Comparison of ENCODE assay signal across 20 mouse cellular contexts in genomic region chr17:14531796-14532195, GRCm38 (mm10).
DNase-seq lines count a peak whose midpoint lies in the region; ATAC-seq lines count a peak whose summit lies in the region.
"Had no signal": no experiment of that assay in that cellular context is flagged by ENCODE, and none has a peak within 500 bp of the region (broad histone marks: within the 10 kb centered on the region; RNA-seq: fewer than 3 reads in every experiment).

No protein-coding gene starts in this region.

- 0 out of 2 replicates have a peak, but pooled peaks have one; percentile 11 for ATAC-seq in forebrain, embryonic 15.5 days (replicated peaks)
- no peak for ATAC-seq in forebrain, embryonic 11.5 days (replicated peaks; ENCODE audit: low FRiP score)
- ATAC-seq in heart, embryonic 16.5 days (replicated peaks; ENCODE audit: extremely low read depth, insufficient read depth, low FRiP score), result no peak
- ATAC-seq in embryonic facial prominence, embryonic 15.5 days (ENCODE audit: insufficient number of reproducible peaks, low FRiP score, low TSS enrichment, low read depth), result no peak
- no peak for ATAC-seq in stomach, embryonic 14.5 days (ENCODE audit: insufficient number of reproducible peaks, insufficient read depth, low FRiP score, low read depth)

- no peak overlapping the region for H3K27ac ChIP-seq in forebrain, embryonic 15.5 days (replicated peaks)
- no peak overlapping the region for H3K27ac ChIP-seq in forebrain, embryonic 11.5 days (ENCODE audit: low read depth, low read length)
- H3K27ac ChIP-seq in heart, embryonic 16.5 days (ENCODE audit: low read length), result peak overlapping the region; percentile 48; the same call in 1 of the 2 replicates
- peak overlapping the region; percentile 63; the same call in 1 of the 2 replicates for H3K27ac ChIP-seq in embryonic facial prominence, embryonic 15.5 days (replicated peaks)
- H3K27ac ChIP-seq in stomach, embryonic 14.5 days (ENCODE audit: low read length), result peak overlapping the region; percentile 30; the same call in 1 of the 2 replicates
- H3K27ac ChIP-seq: forebrain, embryonic 12.5 days; hindbrain, embryonic 10.5 days; hindbrain, embryonic 14.5 days had no signal

- no peak overlapping the region for H3K9ac ChIP-seq in forebrain, embryonic 15.5 days (replicated peaks)
- no peak overlapping the region for H3K9ac ChIP-seq in forebrain, embryonic 11.5 days (ENCODE audit: low read length)
- no peak overlapping the region for H3K9ac ChIP-seq in heart, embryonic 16.5 days (ENCODE audit: low read length)
- H3K9ac ChIP-seq in embryonic facial prominence, embryonic 15.5 days, result no peak overlapping the region
- H3K9ac ChIP-seq in stomach, embryonic 14.5 days (replicated peaks; ENCODE audit: low read depth, low read length), result no peak overlapping the region
- H3K9ac ChIP-seq: forebrain, embryonic 12.5 days; forebrain, postnatal 0 days; heart, embryonic 12.5 days; hindbrain, embryonic 14.5 days had no signal

- no peaks in the 10 kb centered on the region for H3K4me1 ChIP-seq in forebrain, embryonic 15.5 days
- H3K4me1 ChIP-seq in forebrain, embryonic 11.5 days (replicated peaks; ENCODE audit: control insufficient read depth, insufficient read depth, low read length), result no peaks in the 10 kb centered on the region
- H3K4me1 ChIP-seq in heart, embryonic 16.5 days (ENCODE audit: control insufficient read depth, insufficient read depth, low read length), result no peaks in the 10 kb centered on the region
- peaks cover 7% of the 10 kb centered on the region; the same call in 1 of the 2 replicates for H3K4me1 ChIP-seq in embryonic facial prominence, embryonic 15.5 days
- H3K4me1 ChIP-seq in stomach, embryonic 14.5 days (ENCODE audit: control insufficient read depth, insufficient read depth, low read length), result peaks cover 21% of the 10 kb centered on the region; the same call in 1 of the 2 replicates
- H3K4me1 ChIP-seq: forebrain, embryonic 12.5 days; hindbrain, embryonic 10.5 days had no signal

- H3K4me2 ChIP-seq in forebrain, embryonic 15.5 days (replicated peaks), result no peak overlapping the region
- H3K4me2 ChIP-seq in forebrain, embryonic 11.5 days (ENCODE audit: low read depth, low read length, severe bottlenecking), result no peak overlapping the region
- H3K4me2 ChIP-seq in heart, embryonic 16.5 days (ENCODE audit: low read depth, low read length), result no peak overlapping the region
- H3K4me2 ChIP-seq in embryonic facial prominence, embryonic 15.5 days (replicated peaks), result no peak overlapping the region
- H3K4me2 ChIP-seq in stomach, embryonic 14.5 days (replicated peaks; ENCODE audit: low read depth, low read length), result no peak overlapping the region
- H3K4me2 ChIP-seq: forebrain, embryonic 12.5 days; heart, embryonic 12.5 days; hindbrain, embryonic 14.5 days had no signal

- no peaks in the 10 kb centered on the region for H3K9me3 ChIP-seq in forebrain, embryonic 15.5 days
- no peaks in the 10 kb centered on the region for H3K9me3 ChIP-seq in forebrain, embryonic 11.5 days (ENCODE audit: control insufficient read depth, low read length)
- H3K9me3 ChIP-seq in heart, embryonic 16.5 days (replicated peaks; ENCODE audit: control insufficient read depth, low read length), result no peaks in the 10 kb centered on the region
- H3K9me3 ChIP-seq in embryonic facial prominence, embryonic 15.5 days (replicated peaks), result no peaks in the 10 kb centered on the region
- no peaks in the 10 kb centered on the region for H3K9me3 ChIP-seq in stomach, embryonic 14.5 days (ENCODE audit: control insufficient read depth, low read depth, low read length)
- H3K9me3 ChIP-seq: forebrain, embryonic 12.5 days; heart, embryonic 12.5 days; hindbrain, embryonic 10.5 days had no signal

- H3K36me3 ChIP-seq in forebrain, embryonic 15.5 days, result no peaks in the 10 kb centered on the region
- no peaks in the 10 kb centered on the region for H3K36me3 ChIP-seq in forebrain, embryonic 11.5 days (ENCODE audit: control insufficient read depth, insufficient read depth, low read length)
- no peaks in the 10 kb centered on the region for H3K36me3 ChIP-seq in heart, embryonic 16.5 days (ENCODE audit: control insufficient read depth, insufficient read depth)
- no peaks in the 10 kb centered on the region for H3K36me3 ChIP-seq in embryonic facial prominence, embryonic 15.5 days
- H3K36me3 ChIP-seq in stomach, embryonic 14.5 days (ENCODE audit: control insufficient read depth, insufficient read depth, low read length), result no peaks in the 10 kb centered on the region
- H3K36me3 ChIP-seq: forebrain, embryonic 12.5 days; heart, embryonic 12.5 days; hindbrain, embryonic 10.5 days had no signal

- WGBS in forebrain, embryonic 15.5 days, result 92% methylated on average over 3 of the region's 3 CpGs
- 92% methylated on average over 3 of the region's 3 CpGs for WGBS in forebrain, embryonic 11.5 days
- WGBS in heart, embryonic 16.5 days, result 89% methylated on average over 3 of the region's 3 CpGs
- WGBS in embryonic facial prominence, embryonic 15.5 days, result 90% methylated on average over 3 of the region's 3 CpGs
- 85% methylated on average over 3 of the region's 3 CpGs for WGBS in stomach, embryonic 14.5 days

- H3K27me3 ChIP-seq in forebrain, embryonic 15.5 days, result no peaks in the 10 kb centered on the region
- no peaks in the 10 kb centered on the region for H3K27me3 ChIP-seq in forebrain, embryonic 11.5 days (ENCODE audit: control insufficient read depth, insufficient read depth, low read length)
- no peaks in the 10 kb centered on the region for H3K27me3 ChIP-seq in heart, embryonic 16.5 days (ENCODE audit: control insufficient read depth, insufficient read depth, low read length)
- peaks cover 8% of the 10 kb centered on the region; the same call in 1 of the 2 replicates for H3K27me3 ChIP-seq in embryonic facial prominence, embryonic 15.5 days
- H3K27me3 ChIP-seq in stomach, embryonic 14.5 days (ENCODE audit: control insufficient read depth, insufficient read depth, low read length), result no peaks in the 10 kb centered on the region
- H3K27me3 ChIP-seq: forebrain, embryonic 12.5 days had no signal

- DNase-seq in forebrain, embryonic 11.5 days (ENCODE audit: low spot score), result no peak
- DNase-seq in heart, postnatal 4 days, result no peak
- no peak for DNase-seq in gastrocnemius, postnatal 4 days (ENCODE audit: low spot score in 2 of 2)
- DNase-seq in right cerebral cortex, adult 18-20 months, result no peak
- DNase-seq: adrenal gland, postnatal 10 days; cerebellum, adult 11-12 months; cerebellum, adult 9-10 months; cerebellum, postnatal 25 days; forebrain, postnatal 0 days; gastrocnemius, postnatal 14 days; heart, postnatal 10 days; kidney, adult 11 months had no signal

- no peak overlapping the region for H3K4me3 ChIP-seq in forebrain, embryonic 15.5 days
- no peak overlapping the region for H3K4me3 ChIP-seq in forebrain, embryonic 11.5 days (ENCODE audit: low read depth, low read length)
- no peak overlapping the region for H3K4me3 ChIP-seq in heart, embryonic 16.5 days (ENCODE audit: low read length)
- H3K4me3 ChIP-seq in embryonic facial prominence, embryonic 15.5 days (replicated peaks), result no peak overlapping the region
- no peak overlapping the region for H3K4me3 ChIP-seq in stomach, embryonic 14.5 days (ENCODE audit: low read depth, low read length)
- H3K4me3 ChIP-seq: forebrain, embryonic 12.5 days; heart, embryonic 12.5 days; hindbrain, embryonic 10.5 days had no signal

Comparison
In these comparisons a context has a peak if more than half of its experiments do, and no peak if none do; other contexts are left out.
1. H3K27ac ChIP-seq: peak in heart, embryonic 16.5 days (single experiment), embryonic facial prominence, embryonic 15.5 days (single experiment) and stomach, embryonic 14.5 days (single experiment); none in forebrain, embryonic 15.5 days (single experiment) and forebrain, embryonic 11.5 days (single experiment).